Mouse (Mus musculus): ENCODE measurements at regions not wholly inside any gene's neighbourhood (a gene's known extent, or its start where the extent isn't known, plus 50 kb on each side); places are given as distances from the start of the nearest gene placed in this dataset.
A peak's percentile ranks its signal among the peaks of the same experiment; 100 is the strongest.

- no peak for DNase-seq (ENCODE audit: low spot score in 2 of 2)
These were observed 80.2 kb downstream of the Dhrs2 start for GRCm38 (mm10) chr14:55301996-55302395.

- DNase-seq (ENCODE audit: low spot score in 2 of 2), result no peak
These were observed 91.8 kb downstream of the Dhrs2 start for GRCm38 (mm10) chr14:55313615-55314014.

- no peak for DNase-seq (ENCODE audit: low spot score in 2 of 2)
These were observed 102.1 kb downstream of the Dhrs2 start for GRCm38 (mm10) chr14:55323897-55324296.

GRCm38 (mm10) chr14:55324335-55324734 is 102.5 kb downstream of the Dhrs2 start:
- DNase-seq (ENCODE audit: low spot score in 2 of 2), result no peak

- DNase-seq (ENCODE audit: low spot score in 2 of 2), result no peak
These were observed 112.0 kb downstream of the Dhrs2 start for GRCm38 (mm10) chr14:55333812-55334211.

- no peak for DNase-seq (ENCODE audit: low spot score in 2 of 2)
These were observed 112.5 kb downstream of the Dhrs2 start for GRCm38 (mm10) chr14:55334305-55334704.

GRCm38 (mm10) chr14:55335586-55335985 is 113.8 kb downstream of the Dhrs2 start:
- DNase-seq (ENCODE audit: low spot score in 2 of 2), result peak in 1 of 2 experiments; percentile 12

- DNase-seq (ENCODE audit: low spot score in 2 of 2), result no peak
These were observed 114.8 kb downstream of the Dhrs2 start for GRCm38 (mm10) chr14:55336451-55337195.

- DNase-seq (ENCODE audit: low spot score in 2 of 2), result no peak
These were observed 116.2 kb downstream of the Dhrs2 start for GRCm38 (mm10) chr14:55338010-55338409.

- no peak for DNase-seq (ENCODE audit: low spot score in 2 of 2)
These were observed 116.7 kb downstream of the Dhrs2 start for GRCm38 (mm10) chr14:55338500-55338899.

GRCm38 (mm10) chr14:55339036-55339614 is 117.3 kb downstream of the Dhrs2 start:
- no peak for DNase-seq (ENCODE audit: low spot score in 2 of 2)

- DNase-seq (ENCODE audit: low spot score in 2 of 2), result no peak
These were observed 121.5 kb downstream of the Dhrs2 start for GRCm38 (mm10) chr14:55343341-55343740.

- DNase-seq (ENCODE audit: low spot score in 2 of 2), result no peak
These were observed 122.1 kb downstream of the Dhrs2 start for GRCm38 (mm10) chr14:55343914-55344313.

- no peak for DNase-seq (ENCODE audit: low spot score in 2 of 2)
These were observed 123.3 kb downstream of the Dhrs2 start for GRCm38 (mm10) chr14:55345091-55345490.

GRCm38 (mm10) chr14:55348098-55348497 is 126.3 kb downstream of the Dhrs2 start:
- DNase-seq (ENCODE audit: low spot score in 2 of 2), result peak in 1 of 2 experiments; percentile 46

GRCm38 (mm10) chr14:55357258-55357657 is 121.3 kb upstream of the Dhrs4 start:
- DNase-seq (ENCODE audit: low spot score in 2 of 2), result no peak

- DNase-seq (ENCODE audit: low spot score in 2 of 2), result no peak
These were observed 120.1 kb upstream of the Dhrs4 start for GRCm38 (mm10) chr14:55358429-55358828.

GRCm38 (mm10) chr14:55362316-55362715 is 116.2 kb upstream of the Dhrs4 start:
- no peak for DNase-seq (ENCODE audit: low spot score in 2 of 2)

GRCm38 (mm10) chr14:55362757-55363156 is 115.8 kb upstream of the Dhrs4 start:
- DNase-seq (ENCODE audit: low spot score in 2 of 2), result no peak

- no peak for DNase-seq (ENCODE audit: low spot score in 2 of 2)
These were observed 108.2 kb upstream of the Dhrs4 start for GRCm38 (mm10) chr14:55370384-55370783.

- DNase-seq (ENCODE audit: low spot score in 2 of 2), result no peak
These were observed 105.6 kb upstream of the Dhrs4 start for GRCm38 (mm10) chr14:55372960-55373359.

- DNase-seq (ENCODE audit: low spot score in 2 of 2), result peak in 1 of 2 experiments; percentile 2
These were observed 91.8 kb upstream of the Dhrs4 start for GRCm38 (mm10) chr14:55386773-55387172.

GRCm38 (mm10) chr14:55387378-55387777 is 91.2 kb upstream of the Dhrs4 start:
- DNase-seq (ENCODE audit: low spot score in 2 of 2), result no peak
